Mouse (Mus musculus): Measurements from ENCODE around the gene Pcdh7. TPM values are rescaled to one million over a fixed set of nuclear protein-coding genes. Genes with fewer than 3 reads are reported as not detected.

Gene Pcdh7
- polyA plus RNA-seq, 2 experiments = 0.34 to 0.64 TPM

DNA sequence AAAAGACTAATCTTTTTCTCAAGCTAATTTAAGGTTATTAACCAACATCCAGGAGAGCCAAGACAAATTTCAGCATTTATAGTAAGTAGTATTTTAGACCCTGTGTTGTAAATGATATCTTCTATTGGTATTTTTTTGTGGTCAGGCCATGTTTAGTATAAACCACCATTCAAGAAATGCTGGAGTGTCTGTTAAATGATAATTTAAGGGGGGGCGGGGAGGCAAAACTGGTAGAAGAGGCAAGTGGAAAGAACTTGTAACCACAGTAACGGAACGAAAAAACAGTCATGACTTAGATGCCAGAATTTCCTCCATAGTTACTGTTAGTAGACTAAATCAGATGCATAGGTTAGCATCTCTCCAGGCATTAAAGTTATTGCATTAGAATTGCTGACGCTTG lies 246.4 kb downstream of the Pcdh7 start:
- DNase-seq (ENCODE audit: low read depth in 3 of 3, low spot score in 3 of 3) = no peak
- no peaks in the 10 kb centered on the region for H3K36me3 ChIP-seq (replicated peaks; ENCODE audit: control insufficient read depth, insufficient read depth, low read depth)
- no peak overlapping the region for H3K27ac ChIP-seq
- no peaks in the 10 kb centered on the region for H3K27me3 ChIP-seq (ENCODE audit: control insufficient read depth, insufficient read depth, low read length)
- H3K4me1 ChIP-seq (replicated peaks; ENCODE audit: control insufficient read depth in 2 of 2, insufficient read depth in 2 of 2, low read length in 1 of 2) = no peaks in the 10 kb centered on the region
- H3K9me3 ChIP-seq (ENCODE audit: control insufficient read depth, low read length) = no peaks in the 10 kb centered on the region
- no peak overlapping the region for H3K9ac ChIP-seq (replicated peaks)
- 44% methylated on average over 4 of the region's 4 CpGs for WGBS (ENCODE audit: insufficient replicate concordance)
- H3K4me2 ChIP-seq (ENCODE audit: low read depth) = no peak overlapping the region
- no peak for ATAC-seq (ENCODE audit: insufficient read depth)
- H3K4me3 ChIP-seq (ENCODE audit: insufficient read depth in 1 of 2, low read depth in 2 of 2, low read length in 2 of 2) = no peak overlapping the region
- TF ChIP-seq CTCF (IDR thresholded peaks at IDR 0.05; ENCODE audit: low read depth) = no peak
- TF ChIP-seq EP300 (IDR thresholded peaks at IDR 0.05; ENCODE audit: low read depth) = no peak

DNA sequence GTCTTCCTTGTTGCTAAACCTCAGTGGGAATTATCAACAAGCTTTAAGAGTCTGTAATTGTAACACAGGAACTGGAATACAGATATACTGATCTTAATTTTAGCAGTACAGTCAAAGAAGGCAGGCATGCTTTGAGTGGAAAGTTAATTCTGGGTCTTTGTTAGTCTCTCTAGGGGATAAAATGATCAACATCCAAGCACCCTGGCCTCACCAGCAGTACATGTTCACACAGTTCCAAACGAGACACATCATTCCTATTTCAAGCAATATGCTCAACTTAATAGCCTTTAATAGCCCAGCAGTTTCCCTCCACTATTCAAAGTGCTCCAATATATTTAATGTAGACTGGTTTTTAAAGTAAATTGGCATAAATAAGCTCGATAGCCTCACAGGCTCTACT lies 275.8 kb downstream of the Pcdh7 start:
- Histone ChIP-seq H3K9me3 (ENCODE audit: control insufficient read depth, low read length) (no peaks in the 10 kb centered on the region), H3K27ac (no peak overlapping the region), H3K9ac (replicated peaks) (no peak overlapping the region), H3K27me3 (ENCODE audit: control insufficient read depth, insufficient read depth, low read length) (no peaks in the 10 kb centered on the region), H3K4me3 (ENCODE audit: insufficient read depth in 1 of 2, low read depth in 2 of 2, low read length in 2 of 2) (no peak overlapping the region), H3K4me1 (replicated peaks; ENCODE audit: control insufficient read depth in 2 of 2, insufficient read depth in 2 of 2, low read length in 1 of 2) (no peaks in the 10 kb centered on the region), H3K36me3 (replicated peaks; ENCODE audit: control insufficient read depth, insufficient read depth, low read depth) (no peaks in the 10 kb centered on the region), H3K4me2 (ENCODE audit: low read depth) (no peak overlapping the region)
- 48% methylated on average over 2 of the region's 2 CpGs for WGBS (ENCODE audit: insufficient replicate concordance)
- DNase-seq (ENCODE audit: low read depth in 3 of 3, low spot score in 3 of 3) (no peak), ATAC-seq (ENCODE audit: insufficient read depth) (no peak)
- TF ChIP-seq CTCF (IDR thresholded peaks at IDR 0.05; ENCODE audit: low read depth) (no peak), EP300 (IDR thresholded peaks at IDR 0.05; ENCODE audit: low read depth) (no peak)

DNA sequence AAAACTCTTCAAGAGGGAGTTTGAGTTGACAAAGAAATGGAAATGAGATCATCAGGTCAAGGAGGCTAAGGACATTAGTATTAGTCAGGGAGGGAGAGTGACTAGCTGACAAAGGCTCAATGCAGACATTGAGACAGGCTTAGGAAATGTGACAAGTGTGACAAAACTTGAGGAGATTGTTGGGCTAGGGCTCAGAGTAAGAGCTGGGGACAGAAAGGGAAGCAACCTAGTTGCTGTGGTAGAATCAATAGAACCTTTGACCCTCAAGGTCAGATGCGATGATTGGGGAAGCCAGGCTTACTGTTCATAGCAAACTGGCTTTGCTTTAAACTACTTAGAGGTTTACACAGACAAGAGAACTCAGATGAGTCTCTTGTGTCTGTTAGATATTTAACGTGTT lies 303.6 kb downstream of the Pcdh7 start:
- TF ChIP-seq EP300 (IDR thresholded peaks at IDR 0.05; ENCODE audit: low read depth) (no peak), CTCF (IDR thresholded peaks at IDR 0.05; ENCODE audit: low read depth) (no peak)
- Histone ChIP-seq H3K9me3 (ENCODE audit: control insufficient read depth, low read length) (no peaks in the 10 kb centered on the region), H3K4me1 (replicated peaks; ENCODE audit: control insufficient read depth in 2 of 2, insufficient read depth in 2 of 2, low read length in 1 of 2) (no peaks in the 10 kb centered on the region), H3K27me3 (ENCODE audit: control insufficient read depth, insufficient read depth, low read length) (no peaks in the 10 kb centered on the region), H3K4me3 (ENCODE audit: insufficient read depth in 1 of 2, low read depth in 2 of 2, low read length in 2 of 2) (no peak overlapping the region), H3K9ac (replicated peaks) (no peak overlapping the region), H3K27ac (no peak overlapping the region), H3K4me2 (ENCODE audit: low read depth) (no peak overlapping the region), H3K36me3 (replicated peaks; ENCODE audit: control insufficient read depth, insufficient read depth, low read depth) (no peaks in the 10 kb centered on the region)
- WGBS (ENCODE audit: insufficient replicate concordance) = 63% methylated on average over 2 of the region's 2 CpGs
- ATAC-seq (ENCODE audit: insufficient read depth) (no peak), DNase-seq (ENCODE audit: low read depth in 3 of 3, low spot score in 3 of 3) (no peak)

GRCm38 (mm10) chr5:58025123-58025522 lies 307.4 kb downstream of the Pcdh7 start:
- no peak overlapping the region for H3K27ac ChIP-seq
- H3K36me3 ChIP-seq (replicated peaks; ENCODE audit: control insufficient read depth, insufficient read depth, low read depth) = no peaks in the 10 kb centered on the region
- DNase-seq (ENCODE audit: low read depth in 3 of 3, low spot score in 3 of 3) = no peak
- TF ChIP-seq EP300 (IDR thresholded peaks at IDR 0.05; ENCODE audit: low read depth) = no peak
- TF ChIP-seq CTCF (IDR thresholded peaks at IDR 0.05; ENCODE audit: low read depth) = no peak
- H3K4me1 ChIP-seq (replicated peaks; ENCODE audit: control insufficient read depth in 2 of 2, insufficient read depth in 2 of 2, low read length in 1 of 2) = no peaks in the 10 kb centered on the region
- H3K9ac ChIP-seq (replicated peaks) = no peak overlapping the region
- 56% methylated on average over 7 of the region's 7 CpGs for WGBS (ENCODE audit: insufficient replicate concordance)
- no peak overlapping the region for H3K4me3 ChIP-seq (ENCODE audit: insufficient read depth in 1 of 2, low read depth in 2 of 2, low read length in 2 of 2)
- no peak for ATAC-seq (ENCODE audit: insufficient read depth)
- H3K4me2 ChIP-seq (ENCODE audit: low read depth) = no peak overlapping the region
- H3K27me3 ChIP-seq (ENCODE audit: control insufficient read depth, insufficient read depth, low read length) = no peaks in the 10 kb centered on the region
- no peaks in the 10 kb centered on the region for H3K9me3 ChIP-seq (ENCODE audit: control insufficient read depth, low read length)

GRCm38 (mm10) chr5:58025759-58026158 lies 308.0 kb downstream of the Pcdh7 start:
- Histone ChIP-seq H3K4me2 (ENCODE audit: low read depth) (no peak overlapping the region), H3K9ac (replicated peaks) (no peak overlapping the region), H3K27ac (no peak overlapping the region), H3K4me3 (ENCODE audit: insufficient read depth in 1 of 2, low read depth in 2 of 2, low read length in 2 of 2) (no peak overlapping the region), H3K4me1 (replicated peaks; ENCODE audit: control insufficient read depth in 2 of 2, insufficient read depth in 2 of 2, low read length in 1 of 2) (no peaks in the 10 kb centered on the region), H3K36me3 (replicated peaks; ENCODE audit: control insufficient read depth, insufficient read depth, low read depth) (no peaks in the 10 kb centered on the region), H3K27me3 (ENCODE audit: control insufficient read depth, insufficient read depth, low read length) (no peaks in the 10 kb centered on the region), H3K9me3 (ENCODE audit: control insufficient read depth, low read length) (no peaks in the 10 kb centered on the region)
- WGBS (ENCODE audit: insufficient replicate concordance) = 61% methylated on average over 8 of the region's 8 CpGs
- ATAC-seq (ENCODE audit: insufficient read depth) = no peak
- TF ChIP-seq EP300 (IDR thresholded peaks at IDR 0.05; ENCODE audit: low read depth) (no peak), CTCF (IDR thresholded peaks at IDR 0.05; ENCODE audit: low read depth) (no peak)
- DNase-seq (ENCODE audit: low read depth in 3 of 3, low spot score in 3 of 3) = no peak

Measured in liver, embryonic 14.5 days (tissue).